Mouse (Mus musculus) cerebellum, adult 11 months (tissue): ENCODE results near the gene Zfp809.
"Not testable (repeated sequence)": the region's sequence is repeated elsewhere in the genome, so short reads cannot be mapped to it uniquely, and the experiment has no call there.

Experiments
- DNase-seq: peaks from one replicate; pipeline ENCODE4 v3.0.0; 2022

Zfp809 gene

GRCm38 (mm10) chr9:22225581-22226388 lies at the start of gene Zfp809:
Gene Zfp809 (plus strand): TSS chr9:22225714.
- DNase-seq: peak; percentile 98

GRCm38 (mm10) chr9:22188025-22188611 lies 37.4 kb upstream of the Zfp809 start, which contains the start of gene Zfp872:
Gene Zfp872 (plus strand): TSS chr9:22188090.
- peak; percentile 71 for DNase-seq

- no peak for DNase-seq
Observed at GRCm38 (mm10) chr9:22196412-22196811, 29.1 kb upstream of the Zfp809 start.

- DNase-seq: no peak
Observed at GRCm38 (mm10) chr9:22213785-22214194, 11.7 kb upstream of the Zfp809 start.

- no peak for DNase-seq
Observed at GRCm38 (mm10) chr9:22214549-22214948, 11.0 kb upstream of the Zfp809 start.

- no peak for DNase-seq
Observed at GRCm38 (mm10) chr9:22216705-22217104, 8.8 kb upstream of the Zfp809 start.

GRCm38 (mm10) chr9:22217858-22218493 lies 7.5 kb upstream of the Zfp809 start:
- DNase-seq: no peak

- DNase-seq: no peak
Observed at GRCm38 (mm10) chr9:22224066-22224465, 1.4 kb upstream of the Zfp809 start.

GRCm38 (mm10) chr9:22224536-22225503 lies 694 bp upstream of the Zfp809 start:
- DNase-seq: peak; percentile 22

- not testable (repeated sequence) for DNase-seq
Observed at GRCm38 (mm10) chr9:22226389-22226673, 817 bp downstream of the Zfp809 start.

- peak; percentile 32 for DNase-seq
Observed at GRCm38 (mm10) chr9:22226846-22227245, 1.3 kb downstream of the Zfp809 start.

GRCm38 (mm10) chr9:22229386-22230026 lies 4.0 kb downstream of the Zfp809 start:
- DNase-seq: no peak

- no peak for DNase-seq
Observed at GRCm38 (mm10) chr9:22230061-22230460, 4.5 kb downstream of the Zfp809 start.

- no peak for DNase-seq
Observed at GRCm38 (mm10) chr9:22230556-22230955, 5.0 kb downstream of the Zfp809 start.

- DNase-seq: no peak
Observed at GRCm38 (mm10) chr9:22240001-22240400, 14.5 kb downstream of the Zfp809 start.

- DNase-seq: no peak
Observed at GRCm38 (mm10) chr9:22244242-22244641, 18.7 kb downstream of the Zfp809 start.

- no peak for DNase-seq
Observed at GRCm38 (mm10) chr9:22256579-22256978, 31.1 kb downstream of the Zfp809 start.

- DNase-seq: no peak
Observed at GRCm38 (mm10) chr9:22258784-22259183, 33.3 kb downstream of the Zfp809 start.

- peak; percentile 73 for DNase-seq
Observed at GRCm38 (mm10) chr9:22259184-22260091, 33.9 kb downstream of the Zfp809 start, which contains the start of gene Zfp599. Gene Zfp599 (minus strand): TSS chr9:22259895.

GRCm38 (mm10) chr9:22260092-22260422 lies 34.5 kb downstream of the Zfp809 start:
- DNase-seq: no peak

GRCm38 (mm10) chr9:22261594-22261993 lies 36.1 kb downstream of the Zfp809 start:
- no peak for DNase-seq
